Mouse (Mus musculus): ENCODE measurements around the gene Nadsyn1. TPM values are rescaled to one million over a fixed set of nuclear protein-coding genes. Genes with fewer than 3 reads are reported as not detected.

The Nadsyn1 gene
- polyA plus RNA-seq, 1 experiment from 2014 or later, result 7.2 TPM

DNA sequence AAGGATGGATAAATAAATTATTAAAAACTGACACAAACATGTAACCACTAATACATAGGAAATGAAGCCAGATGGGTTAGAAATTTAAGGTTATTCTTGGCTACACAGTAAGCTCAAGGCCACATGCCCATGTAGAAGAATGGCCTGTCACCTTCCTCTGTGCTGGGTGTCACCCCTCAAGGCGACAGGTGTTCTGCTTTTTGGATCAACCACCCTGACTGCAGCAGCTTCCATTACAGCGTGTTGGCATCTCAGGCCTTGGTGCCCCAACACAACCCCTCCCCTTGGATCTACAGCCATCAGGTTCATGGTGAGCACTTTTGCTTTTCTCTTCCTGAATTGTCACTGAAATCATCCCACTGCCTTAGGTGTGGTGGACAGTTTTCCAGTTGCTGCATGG is 10.0 kb upstream of the Nadsyn1 start:
- H3K4me3 ChIP-seq, result no peak overlapping the region
- no peaks in the 10 kb centered on the region for H3K27me3 ChIP-seq
- H3K36me3 ChIP-seq, result peaks cover 7% of the 10 kb centered on the region; the same call in 1 of the 2 replicates
- 96% methylated on average over 2 of the region's 2 CpGs for WGBS
- peak overlapping the region; percentile 82 for H3K4me2 ChIP-seq
- H3K9ac ChIP-seq, result no peak overlapping the region
- H3K9me3 ChIP-seq, result no peaks in the 10 kb centered on the region
- no peak for ATAC-seq (ENCODE audit: low FRiP score, low read depth)
- H3K4me1 ChIP-seq (replicated peaks), result peaks cover 65% of the 10 kb centered on the region
- no peak overlapping the region for H3K27ac ChIP-seq (replicated peaks)

DNA sequence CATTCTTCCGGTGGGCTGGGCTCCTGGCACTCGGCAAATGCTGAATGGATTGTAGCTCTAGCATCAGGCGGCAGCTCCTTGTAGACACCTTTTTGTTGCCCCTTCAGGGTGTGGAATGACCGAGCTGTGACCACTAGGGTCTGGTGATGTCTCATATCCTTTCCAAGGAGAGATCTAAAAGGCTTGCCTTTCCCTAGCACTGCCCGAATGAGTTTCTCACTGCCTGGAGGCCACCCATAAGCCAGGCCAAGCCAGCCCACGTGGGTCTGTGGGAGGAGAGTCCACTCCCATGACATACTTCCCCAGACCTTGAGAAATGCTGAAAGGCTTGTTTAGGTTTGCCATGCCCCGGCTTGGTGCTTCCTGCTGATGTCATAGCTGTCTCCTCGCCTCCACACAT is 9.5 kb upstream of the Nadsyn1 start:
- H3K4me1 ChIP-seq (replicated peaks), result peaks cover 65% of the 10 kb centered on the region

DNA sequence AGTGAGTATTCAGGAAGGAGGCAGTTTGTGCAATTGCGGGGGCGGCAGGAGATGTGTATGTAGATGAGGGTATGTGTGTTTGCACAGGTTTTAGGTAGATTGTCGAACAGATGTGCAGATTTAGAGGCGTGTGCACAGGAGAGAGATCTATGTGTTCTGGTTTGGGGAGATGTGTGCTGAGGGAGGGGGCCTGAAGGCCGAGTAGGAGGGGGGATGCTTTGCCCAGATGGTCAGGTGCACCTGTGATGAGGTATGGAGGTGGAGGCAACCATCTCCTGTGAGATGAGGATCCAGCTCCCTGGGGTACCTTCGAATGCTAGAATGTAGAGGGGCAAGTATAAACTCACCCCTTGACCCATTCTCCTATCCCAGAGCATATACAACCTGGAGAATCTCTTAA is 7.8 kb upstream of the Nadsyn1 start:
- Histone ChIP-seq H3K36me3 (no peaks in the 10 kb centered on the region), H3K4me3 (peak overlapping the region; percentile 61), H3K9ac (peak overlapping the region; percentile 73), H3K9me3 (no peaks in the 10 kb centered on the region), H3K4me2 (peak overlapping the region; percentile 82), H3K27ac (replicated peaks) (peak overlapping the region; percentile 96), H3K4me1 (replicated peaks) (peaks cover 56% of the 10 kb centered on the region), H3K27me3 (no peaks in the 10 kb centered on the region)
- peak; percentile 9 for ATAC-seq (ENCODE audit: low FRiP score, low read depth)
- 6% methylated on average over 6 of the region's 6 CpGs for WGBS

More for the DNA sequence above, 9.5 kb upstream of the Nadsyn1 start:
- Histone ChIP-seq H3K4me2 (peak overlapping the region; percentile 82), H3K36me3 (peaks cover 3% of the 10 kb centered on the region; the same call in 1 of the 2 replicates), H3K9ac (0 out of 2 replicates have a peak overlapping the region, but pooled peaks have one; percentile 5), H3K27me3 (no peaks in the 10 kb centered on the region), H3K4me3 (peak overlapping the region; percentile 61), H3K27ac (replicated peaks) (no peak overlapping the region), H3K9me3 (no peaks in the 10 kb centered on the region)
- ATAC-seq (ENCODE audit: low FRiP score, low read depth), result no peak
- 83% methylated on average over 8 of the region's 8 CpGs for WGBS

DNA sequence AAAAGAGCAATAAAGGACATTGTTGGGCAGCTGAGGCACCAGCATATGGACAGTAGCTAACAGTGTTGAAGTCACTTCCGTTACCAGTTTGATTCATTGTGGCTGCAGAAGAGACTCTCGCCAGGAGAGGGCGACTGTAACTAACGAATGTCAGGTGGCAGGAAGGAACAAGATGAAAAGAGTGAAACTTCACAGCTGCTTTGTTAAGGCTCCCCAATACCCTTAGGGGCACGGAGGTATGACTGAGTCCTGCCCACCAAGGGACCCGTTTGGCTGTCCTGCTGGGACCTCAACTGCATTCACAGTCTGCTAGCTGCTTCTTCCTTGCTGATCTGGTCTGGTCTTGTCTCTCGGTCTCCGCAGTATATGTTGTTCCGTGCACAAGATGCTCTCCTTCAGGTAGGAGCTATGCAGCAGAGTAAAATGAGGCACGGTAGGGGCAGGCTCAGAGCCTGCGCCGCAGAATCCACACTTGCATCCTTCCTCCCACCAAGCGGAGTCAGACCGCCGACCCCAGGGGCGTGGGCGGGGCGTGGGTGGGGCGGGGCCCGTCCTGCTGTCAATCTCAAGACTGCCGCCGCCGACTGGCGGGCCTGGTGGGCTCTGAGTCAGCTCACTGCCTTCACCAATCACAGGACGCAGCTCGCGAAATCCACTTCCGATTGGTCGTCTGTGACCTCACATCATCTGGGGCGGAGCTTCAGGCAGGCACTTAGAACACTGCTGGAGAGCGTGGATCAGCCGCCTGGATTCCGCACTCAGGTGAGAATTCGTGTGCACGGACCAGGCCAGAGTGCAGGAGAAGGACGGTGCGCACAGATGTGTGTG is 7.1 kb upstream of the Nadsyn1 start:
- no peaks in the 10 kb centered on the region for H3K27me3 ChIP-seq
- H3K4me3 ChIP-seq, result peak overlapping the region; percentile 61
- H3K27ac ChIP-seq (replicated peaks), result peak overlapping the region; percentile 96
- peak overlapping the region; percentile 73 for H3K9ac ChIP-seq
- under 1% methylated on average over 37 of the region's 37 CpGs for WGBS
- peaks cover 49% of the 10 kb centered on the region for H3K4me1 ChIP-seq (replicated peaks)
- no peaks in the 10 kb centered on the region for H3K36me3 ChIP-seq
- peak; percentile 98 for ATAC-seq (ENCODE audit: low FRiP score, low read depth)
- peak overlapping the region; percentile 82 for H3K4me2 ChIP-seq
- H3K9me3 ChIP-seq, result no peaks in the 10 kb centered on the region

DNA sequence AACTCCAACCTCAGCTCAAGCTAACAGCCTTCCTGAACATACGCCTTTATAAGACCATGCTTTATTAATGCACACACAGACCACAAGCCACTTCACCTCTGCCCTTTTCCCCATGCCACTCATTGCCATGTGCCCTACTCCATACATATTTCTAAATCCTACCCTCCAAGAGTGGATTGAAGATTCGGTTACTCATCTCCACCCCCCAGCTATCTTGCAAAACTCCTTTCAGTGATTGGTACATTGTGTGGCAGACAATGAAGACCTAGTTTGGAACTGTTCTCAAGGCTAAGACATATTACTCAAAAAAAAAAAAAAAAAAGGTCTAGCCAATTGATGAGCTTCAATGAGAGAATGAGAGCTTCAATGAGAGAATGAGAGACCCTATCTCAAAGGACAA is 4.3 kb upstream of the Nadsyn1 start:
- Histone ChIP-seq H3K4me3 (no peak overlapping the region), H3K36me3 (no peaks in the 10 kb centered on the region), H3K4me2 (no peak overlapping the region), H3K27ac (replicated peaks) (no peak overlapping the region), H3K4me1 (replicated peaks) (peaks cover 31% of the 10 kb centered on the region), H3K9ac (no peak overlapping the region), H3K27me3 (no peaks in the 10 kb centered on the region), H3K9me3 (no peaks in the 10 kb centered on the region)
- no peak for ATAC-seq (ENCODE audit: low FRiP score, low read depth)
- WGBS, result 89% methylated on average over 2 of the region's 2 CpGs

DNA sequence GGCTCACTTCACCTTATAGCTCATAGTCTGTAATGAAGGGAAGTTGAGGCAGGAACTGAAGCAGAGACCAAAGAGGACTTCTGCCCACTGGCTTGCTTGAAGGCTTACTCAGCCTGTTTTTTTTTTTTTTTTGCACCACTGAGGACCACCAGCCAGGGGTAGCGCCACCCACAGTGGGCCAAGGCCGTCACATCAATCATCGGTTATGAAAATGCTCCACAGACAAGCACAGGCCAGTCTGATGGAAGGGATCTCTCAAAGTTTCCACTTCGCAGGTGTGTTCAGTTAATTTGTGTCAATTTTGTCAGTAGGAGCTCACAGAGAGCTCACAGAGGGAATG is 587 bp upstream of the Nadsyn1 start:
- Histone ChIP-seq H3K27ac (replicated peaks) (peak overlapping the region; percentile 82), H3K9ac (peak overlapping the region; percentile 34)
- ATAC-seq (ENCODE audit: low FRiP score, low read depth), result peak; percentile 35; the same call in 1 of the 2 replicates

DNA sequence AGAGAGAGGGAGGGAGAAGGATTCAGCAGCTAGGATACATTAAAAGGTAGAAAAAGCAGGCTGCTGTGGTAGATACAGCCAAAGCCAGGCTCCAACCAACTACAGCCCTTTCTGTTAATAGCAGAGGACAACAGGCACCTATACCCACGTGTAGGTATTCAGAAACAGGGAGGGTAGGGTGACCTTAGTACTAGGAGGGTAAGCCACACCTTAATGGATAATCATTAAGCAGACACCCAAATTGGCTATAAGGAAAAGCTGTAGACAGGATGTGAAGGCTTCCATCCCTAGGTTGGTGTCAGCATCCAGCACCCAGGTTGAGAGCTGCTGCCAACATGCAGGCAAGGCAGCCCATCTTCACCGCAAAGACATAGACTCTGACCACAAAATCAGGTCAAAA is 1.4 kb downstream of the Nadsyn1 start:
- ATAC-seq (ENCODE audit: low FRiP score, low read depth), result no peak
- Histone ChIP-seq H3K9ac (no peak overlapping the region), H3K36me3 (0 out of 2 replicates have a peak, but pooled peaks cover 3% of the 10 kb centered on the region), H3K4me3 (no peak overlapping the region), H3K27ac (replicated peaks) (no peak overlapping the region), H3K27me3 (no peaks in the 10 kb centered on the region), H3K4me2 (no peak overlapping the region), H3K4me1 (replicated peaks) (peaks cover 16% of the 10 kb centered on the region), H3K9me3 (no peaks in the 10 kb centered on the region)
- WGBS, result 85% methylated on average over 2 of the region's 2 CpGs

More for the DNA sequence above, 587 bp upstream of the Nadsyn1 start:
- WGBS, result 80% methylated on average over 4 of the region's 4 CpGs
- Histone ChIP-seq H3K36me3 (0 out of 2 replicates have a peak, but pooled peaks cover 3% of the 10 kb centered on the region), H3K4me1 (replicated peaks) (peaks cover 16% of the 10 kb centered on the region), H3K9me3 (no peaks in the 10 kb centered on the region), H3K4me3 (peak overlapping the region; percentile 57), H3K27me3 (no peaks in the 10 kb centered on the region), H3K4me2 (peak overlapping the region; percentile 70)

DNA sequence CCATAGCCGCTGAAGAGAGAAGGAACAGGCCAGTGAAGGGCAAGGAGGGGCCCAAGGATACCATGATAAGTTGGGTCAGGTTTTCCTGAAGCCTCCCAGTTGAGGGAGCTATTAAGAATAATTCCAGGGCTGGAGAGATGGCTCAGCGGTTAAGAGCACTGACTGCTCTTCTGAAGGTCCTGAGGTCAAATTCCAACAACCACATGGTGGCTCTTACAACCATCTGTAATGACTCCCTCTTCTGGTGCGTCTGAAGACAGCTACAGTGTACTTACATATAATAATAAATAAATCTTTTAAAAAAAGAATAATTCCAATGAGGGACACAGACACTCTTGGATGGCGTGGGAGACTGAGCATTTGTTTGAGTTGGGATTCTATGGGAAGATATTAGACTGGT is 3.4 kb downstream of the Nadsyn1 start:
- Histone ChIP-seq H3K4me3 (no peak overlapping the region), H3K4me2 (no peak overlapping the region), H3K9me3 (no peaks in the 10 kb centered on the region), H3K4me1 (replicated peaks) (peaks cover 16% of the 10 kb centered on the region), H3K27me3 (no peaks in the 10 kb centered on the region), H3K9ac (no peak overlapping the region), H3K27ac (replicated peaks) (no peak overlapping the region), H3K36me3 (peaks cover 13% of the 10 kb centered on the region; the same call in 1 of the 2 replicates)
- WGBS, result 84% methylated on average over 4 of the region's 4 CpGs
- no peak for ATAC-seq (ENCODE audit: low FRiP score, low read depth)

DNA sequence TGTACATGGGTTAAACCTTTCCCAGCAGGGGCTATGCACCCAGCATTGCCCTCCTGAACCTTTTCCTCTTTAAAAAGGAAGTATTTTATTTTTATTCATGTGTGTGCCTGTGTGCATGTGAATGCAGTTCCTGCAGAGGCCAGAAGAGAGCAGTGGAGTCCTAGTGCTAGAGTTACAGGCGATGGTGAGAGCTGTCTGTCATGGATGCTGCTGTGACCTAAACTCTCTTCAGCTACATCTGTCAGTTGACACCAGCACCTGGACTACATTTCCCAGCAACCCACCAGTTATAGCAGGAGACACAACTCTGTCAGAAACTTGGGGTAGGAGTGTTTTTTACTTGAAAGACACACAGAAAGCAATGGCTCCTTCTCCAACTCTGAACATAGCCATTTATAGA is 13.7 kb downstream of the Nadsyn1 start:
- Histone ChIP-seq H3K4me1 (replicated peaks) (no peaks in the 10 kb centered on the region), H3K4me2 (no peak overlapping the region), H3K36me3 (peaks cover 37% of the 10 kb centered on the region), H3K27me3 (no peaks in the 10 kb centered on the region), H3K9me3 (no peaks in the 10 kb centered on the region), H3K9ac (no peak overlapping the region), H3K4me3 (no peak overlapping the region), H3K27ac (replicated peaks) (no peak overlapping the region)
- no peak for ATAC-seq (ENCODE audit: low FRiP score, low read depth)
- 60% methylated on average over 1 of the region's 1 CpGs for WGBS

DNA sequence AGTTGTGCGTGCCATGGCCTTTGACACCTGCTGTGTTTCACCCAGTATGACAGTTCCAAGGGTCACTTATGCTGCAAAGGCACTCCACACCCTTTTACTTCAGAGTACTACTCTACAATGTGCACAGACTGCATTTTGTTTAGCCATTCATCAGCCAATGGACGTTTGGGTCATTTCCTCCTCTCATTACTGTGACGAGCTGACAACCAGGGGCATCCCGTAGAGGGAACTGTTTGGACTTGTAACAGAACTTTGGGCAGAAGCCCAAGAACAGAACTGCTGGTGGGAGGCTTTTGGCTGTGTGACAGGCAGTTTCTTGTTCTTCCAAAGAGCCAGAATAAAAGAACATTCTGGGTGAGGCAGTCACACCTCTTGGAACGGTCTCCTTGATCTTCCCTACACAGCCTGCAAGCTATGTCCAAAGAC is 17.4 kb downstream of the Nadsyn1 start:
- Histone ChIP-seq H3K9me3 (no peaks in the 10 kb centered on the region), H3K9ac (no peak overlapping the region), H3K4me3 (no peak overlapping the region), H3K4me2 (no peak overlapping the region), H3K27ac (replicated peaks) (no peak overlapping the region), H3K4me1 (replicated peaks) (no peaks in the 10 kb centered on the region), H3K36me3 (peaks cover 18% of the 10 kb centered on the region), H3K27me3 (no peaks in the 10 kb centered on the region)
- ATAC-seq (ENCODE audit: low FRiP score, low read depth), result 0 out of 2 replicates have a peak, but pooled peaks have one; percentile 41
- 61% methylated on average over 5 of the region's 5 CpGs for WGBS

DNA sequence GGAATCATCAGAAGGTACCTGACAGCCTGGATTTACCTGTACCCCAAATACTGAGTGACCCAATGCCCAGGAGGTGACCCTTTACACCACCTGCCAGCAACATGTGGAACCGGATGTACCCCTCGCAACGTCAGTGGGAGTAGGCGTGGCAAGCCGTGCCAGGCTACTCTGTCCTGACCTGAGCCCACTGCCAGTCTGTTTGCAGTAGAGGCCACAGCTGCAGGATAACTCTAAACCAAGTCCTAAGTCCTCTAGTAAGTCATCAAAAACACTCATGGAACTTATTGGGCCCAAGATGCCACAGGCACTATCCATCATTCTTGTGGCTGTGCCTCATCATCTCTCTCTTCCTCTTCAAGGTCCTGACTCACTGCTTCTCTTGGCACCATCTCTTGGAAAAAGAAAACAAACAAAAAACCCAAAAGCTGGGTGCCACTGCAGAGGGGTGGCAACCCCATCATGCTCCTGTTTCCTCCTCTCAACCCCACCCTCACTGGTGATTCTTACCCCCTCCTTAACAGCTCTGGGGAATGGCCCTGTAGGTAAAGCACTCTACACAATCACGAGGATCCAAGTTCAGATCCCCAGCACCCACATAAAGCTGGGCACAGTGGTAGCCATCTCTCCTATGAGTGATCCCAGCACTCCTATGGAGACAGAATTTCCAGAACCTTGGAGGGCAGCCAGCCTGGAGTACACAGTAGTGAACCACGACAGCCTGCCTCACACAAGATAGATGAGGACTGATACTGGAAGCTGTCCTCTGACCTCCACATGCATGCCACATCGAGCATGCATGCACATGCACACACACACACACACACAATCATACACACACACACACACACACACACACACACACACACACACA is 21.2 kb downstream of the Nadsyn1 start:
- Histone ChIP-seq H3K27ac (replicated peaks) (no peak overlapping the region), H3K4me3 (no peak overlapping the region), H3K36me3 (peaks cover 34% of the 10 kb centered on the region), H3K9me3 (no peaks in the 10 kb centered on the region), H3K9ac (no peak overlapping the region), H3K4me1 (replicated peaks) (no peaks in the 10 kb centered on the region), H3K27me3 (no peaks in the 10 kb centered on the region), H3K4me2 (no peak overlapping the region)
- ATAC-seq (ENCODE audit: low FRiP score, low read depth), result no peak
- WGBS, result 92% methylated on average over 8 of the region's 8 CpGs

DNA sequence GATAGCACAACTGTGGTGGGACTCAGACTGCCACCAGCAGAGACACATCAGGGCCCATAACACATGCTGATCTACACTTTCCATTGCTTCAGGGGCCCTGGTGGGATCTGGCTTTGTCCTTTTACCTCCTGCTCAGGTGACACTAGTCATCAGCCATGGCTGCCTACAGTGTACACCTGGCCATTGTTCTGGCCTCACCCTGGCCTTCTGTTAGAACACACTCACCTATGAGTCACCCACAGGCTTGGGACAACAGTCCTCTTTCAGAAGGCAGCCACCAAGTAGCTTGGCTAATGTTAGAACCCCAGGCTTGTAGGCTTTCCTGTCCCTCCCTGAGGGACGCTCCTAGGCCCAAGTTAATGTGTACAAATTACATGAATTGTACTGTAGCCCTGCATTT is 21.9 kb downstream of the Nadsyn1 start:
- Histone ChIP-seq H3K4me1 (replicated peaks) (no peaks in the 10 kb centered on the region), H3K4me3 (no peak overlapping the region), H3K4me2 (no peak overlapping the region), H3K9me3 (no peaks in the 10 kb centered on the region), H3K36me3 (peaks cover 33% of the 10 kb centered on the region), H3K27ac (replicated peaks) (no peak overlapping the region), H3K27me3 (no peaks in the 10 kb centered on the region), H3K9ac (no peak overlapping the region)
- 95% methylated on average over 1 of the region's 1 CpGs for WGBS
- ATAC-seq (ENCODE audit: low FRiP score, low read depth), result no peak

Data from hindbrain, embryonic 15.5 days (tissue).